Mouse (Mus musculus): ENCODE measurements around the gene Srebf2. TPM values are rescaled to one million over a fixed set of nuclear protein-coding genes. Genes with fewer than 3 reads are reported as not detected.

Srebf2 gene
- polyA plus RNA-seq, 1 experiment from 2014 or later: 73.8 TPM

DNA sequence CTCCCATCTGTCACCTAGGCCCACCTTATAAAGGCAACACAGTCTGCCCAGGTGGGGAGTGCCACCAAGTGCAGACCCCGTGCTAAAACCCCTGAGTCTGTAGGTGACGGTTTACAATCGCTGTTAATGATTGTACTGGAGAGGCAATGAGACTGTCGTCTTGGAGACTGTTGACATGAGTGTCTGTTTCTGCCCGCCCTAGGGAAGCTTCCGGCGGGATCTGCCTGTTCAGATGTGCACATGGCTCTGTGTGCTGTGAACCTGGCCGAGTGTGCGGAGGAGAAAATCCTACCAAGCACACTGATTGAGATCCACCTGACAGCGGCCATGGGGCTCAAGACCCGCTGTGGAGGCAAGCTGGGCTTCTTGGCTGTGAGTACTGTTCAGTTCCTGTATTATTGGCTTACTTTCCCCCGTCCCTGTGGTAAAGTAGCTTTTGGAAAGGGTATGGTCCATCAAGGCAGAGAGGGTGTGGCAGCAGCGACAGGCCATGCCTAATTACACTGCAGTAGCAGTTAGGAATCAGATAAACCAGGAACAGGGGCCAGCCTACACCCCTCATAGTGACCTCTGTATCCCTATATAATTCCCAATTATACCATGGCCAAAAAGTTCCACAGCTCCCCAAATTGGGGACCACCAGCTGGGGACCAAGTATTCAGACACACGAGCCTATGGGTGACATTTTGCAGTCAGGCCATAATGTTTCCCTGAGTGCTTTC, 38.2 kb downstream of the Srebf2 start:
- H3K27me3 ChIP-seq: no peaks in the 10 kb centered on the region
- peaks cover 61% of the 10 kb centered on the region for H3K4me1 ChIP-seq (replicated peaks)
- no peaks in the 10 kb centered on the region for H3K9me3 ChIP-seq (replicated peaks)
- peak overlapping the region; percentile 32; the same call in 1 of the 2 replicates for H3K4me2 ChIP-seq
- no peak for ATAC-seq (replicated peaks; ENCODE audit: insufficient number of reproducible peaks, insufficient read depth, low FRiP score, low read depth)
- H3K4me3 ChIP-seq: no peak overlapping the region
- no peak overlapping the region for H3K9ac ChIP-seq
- peak overlapping the region; percentile 76 for H3K27ac ChIP-seq
- WGBS: 83% methylated on average over 14 of the region's 14 CpGs
- peaks cover 41% of the 10 kb centered on the region for H3K36me3 ChIP-seq

DNA sequence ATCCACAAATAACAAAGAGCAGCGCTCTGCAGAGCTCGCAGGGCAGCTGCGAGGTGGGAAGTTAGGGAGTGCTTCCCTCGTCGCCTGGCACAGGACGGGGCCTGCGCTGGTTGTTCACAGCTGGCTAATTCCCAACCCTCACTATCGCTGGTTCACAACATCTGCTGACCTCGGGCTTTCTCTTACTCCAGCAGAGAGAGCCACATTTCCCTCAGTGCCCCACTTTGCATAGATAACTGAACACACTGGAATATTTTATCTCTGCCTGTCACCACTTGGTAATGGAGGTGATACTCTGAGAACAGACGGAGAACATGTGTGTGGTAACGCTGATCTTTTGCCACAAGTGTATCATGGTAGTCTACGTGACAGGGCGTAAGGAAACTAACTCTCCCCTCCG, 39.1 kb downstream of the Srebf2 start:
- H3K9me3 ChIP-seq (replicated peaks): no peaks in the 10 kb centered on the region
- 22% methylated on average over 14 of the region's 14 CpGs for WGBS
- H3K4me3 ChIP-seq: no peak overlapping the region
- peak overlapping the region; percentile 32 for H3K4me2 ChIP-seq
- H3K27me3 ChIP-seq: no peaks in the 10 kb centered on the region
- ATAC-seq (replicated peaks; ENCODE audit: insufficient number of reproducible peaks, insufficient read depth, low FRiP score, low read depth): peak; percentile 81
- peaks cover 54% of the 10 kb centered on the region for H3K4me1 ChIP-seq (replicated peaks)
- H3K27ac ChIP-seq: peak overlapping the region; percentile 76
- H3K36me3 ChIP-seq: peaks cover 33% of the 10 kb centered on the region
- H3K9ac ChIP-seq: no peak overlapping the region

DNA sequence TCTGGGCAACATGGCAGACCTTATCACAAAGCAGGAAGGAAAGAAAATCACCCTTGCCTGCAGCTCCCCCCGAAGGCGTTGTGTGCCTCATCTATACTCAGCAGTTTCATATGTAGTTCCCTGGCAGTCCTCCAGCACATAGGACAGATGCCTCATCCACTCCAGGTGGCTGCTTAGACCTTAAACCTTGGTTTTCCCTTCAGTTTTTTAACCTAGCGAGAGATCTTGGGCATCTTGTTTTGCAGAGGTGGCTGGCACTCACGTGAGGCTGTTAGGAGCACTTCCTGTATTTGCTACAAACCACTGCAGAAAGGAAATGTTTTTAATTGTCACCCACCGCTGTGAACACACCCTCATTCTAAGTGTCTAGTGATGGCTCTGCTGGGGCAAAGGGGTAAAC, 40.0 kb downstream of the Srebf2 start:
- peaks cover 48% of the 10 kb centered on the region for H3K4me1 ChIP-seq (replicated peaks)
- ATAC-seq (replicated peaks; ENCODE audit: insufficient number of reproducible peaks, insufficient read depth, low FRiP score, low read depth): no peak
- no peak overlapping the region for H3K4me3 ChIP-seq
- peaks cover 27% of the 10 kb centered on the region for H3K36me3 ChIP-seq
- WGBS: 56% methylated on average over 5 of the region's 5 CpGs
- no peaks in the 10 kb centered on the region for H3K9me3 ChIP-seq (replicated peaks)
- no peak overlapping the region for H3K9ac ChIP-seq
- no peaks in the 10 kb centered on the region for H3K27me3 ChIP-seq
- peak overlapping the region; percentile 76 for H3K27ac ChIP-seq
- 0 out of 2 replicates have a peak overlapping the region, but pooled peaks have one; percentile 1 for H3K4me2 ChIP-seq

DNA sequence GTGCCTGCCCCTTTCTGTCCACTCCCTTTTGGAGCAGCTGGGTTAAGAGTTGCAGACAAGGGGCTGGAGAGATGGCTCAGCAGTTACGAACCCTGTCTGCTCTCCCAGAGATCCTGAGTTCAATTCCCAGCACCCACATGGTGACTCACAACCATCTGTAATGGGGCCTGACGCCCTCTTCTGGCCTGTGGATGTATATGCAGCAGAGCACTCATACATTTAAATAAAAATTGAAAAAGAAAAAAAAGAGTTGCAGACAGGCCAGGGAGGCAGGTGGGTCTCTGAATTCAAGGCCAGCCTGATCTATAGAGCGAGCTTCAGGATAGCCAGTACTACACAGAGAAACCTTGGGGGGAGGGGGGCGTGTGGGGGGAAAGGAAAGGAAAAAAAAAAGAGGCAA, 40.4 kb downstream of the Srebf2 start:
- Histone ChIP-seq H3K27ac (no peak overlapping the region), H3K9me3 (replicated peaks) (no peaks in the 10 kb centered on the region), H3K4me3 (no peak overlapping the region), H3K4me2 (no peak overlapping the region), H3K4me1 (replicated peaks) (peaks cover 48% of the 10 kb centered on the region), H3K27me3 (no peaks in the 10 kb centered on the region), H3K9ac (no peak overlapping the region), H3K36me3 (peaks cover 27% of the 10 kb centered on the region)
- 81% methylated on average over 4 of the region's 4 CpGs for WGBS
- no peak for ATAC-seq (replicated peaks; ENCODE audit: insufficient number of reproducible peaks, insufficient read depth, low FRiP score, low read depth)

DNA sequence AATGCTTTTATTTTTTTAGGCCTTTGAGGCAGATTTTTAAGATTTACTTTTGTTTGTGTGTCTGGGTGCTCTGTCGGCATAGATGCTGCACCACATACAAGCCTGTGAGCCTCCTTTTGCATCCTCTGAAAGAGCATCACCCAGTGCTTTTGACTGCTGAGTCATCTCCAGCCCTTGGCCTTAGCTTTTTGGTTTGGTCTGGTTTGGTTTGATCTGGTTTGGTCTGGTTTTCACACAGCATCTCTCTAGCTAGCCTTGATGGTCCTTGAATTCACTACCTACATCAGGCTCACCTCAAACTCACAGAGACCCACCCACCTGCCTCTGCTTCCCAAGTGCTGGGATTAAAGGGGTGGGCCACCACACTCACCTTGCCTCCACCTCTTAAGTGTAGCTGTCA, 40.9 kb downstream of the Srebf2 start:
- no peak overlapping the region for H3K9ac ChIP-seq
- no peak overlapping the region for H3K4me3 ChIP-seq
- 88% methylated on average over 1 of the region's 1 CpGs for WGBS
- no peaks in the 10 kb centered on the region for H3K27me3 ChIP-seq
- peaks cover 27% of the 10 kb centered on the region for H3K36me3 ChIP-seq
- H3K27ac ChIP-seq: no peak overlapping the region
- no peak overlapping the region for H3K4me2 ChIP-seq
- H3K4me1 ChIP-seq (replicated peaks): peaks cover 48% of the 10 kb centered on the region
- no peak for ATAC-seq (replicated peaks; ENCODE audit: insufficient number of reproducible peaks, insufficient read depth, low FRiP score, low read depth)
- H3K9me3 ChIP-seq (replicated peaks): no peaks in the 10 kb centered on the region

DNA sequence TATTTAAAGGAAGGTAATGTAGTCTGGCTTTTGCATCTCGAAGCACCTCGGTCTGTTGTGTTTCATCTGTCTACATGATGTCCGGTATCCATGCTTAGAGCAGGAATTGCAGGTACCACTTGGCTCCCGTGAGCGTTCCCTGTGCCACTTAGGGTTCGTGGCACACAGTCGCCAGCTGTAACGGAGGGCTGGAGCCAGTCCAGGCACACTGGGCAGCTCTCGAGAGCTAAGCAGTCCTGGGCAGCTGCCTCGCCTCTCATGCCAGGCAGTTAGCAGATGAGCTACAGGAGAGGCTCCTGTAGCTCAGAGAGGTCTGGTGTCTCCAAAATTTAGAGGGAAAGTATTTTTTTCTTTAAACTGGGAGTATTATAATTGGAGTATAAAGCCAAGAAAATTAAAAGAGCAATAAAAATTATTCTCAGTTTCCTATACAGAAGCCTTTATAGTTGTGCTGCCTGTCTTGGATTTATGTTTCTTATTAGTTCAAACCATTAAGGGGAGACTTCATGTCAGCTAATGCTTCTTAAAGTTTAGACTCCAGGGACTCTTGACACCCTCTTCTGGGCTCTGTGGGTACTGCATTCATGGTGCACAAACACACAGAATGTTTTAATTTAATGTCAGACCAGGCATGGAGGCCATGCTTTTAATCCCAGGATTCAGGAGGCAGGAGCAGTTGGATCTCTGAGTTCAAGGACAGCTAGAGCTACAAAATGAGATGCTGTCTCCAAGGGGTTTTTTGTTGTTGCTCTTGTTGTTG, 41.7 kb downstream of the Srebf2 start:
- H3K4me3 ChIP-seq: no peak overlapping the region
- H3K27me3 ChIP-seq: no peaks in the 10 kb centered on the region
- WGBS: 86% methylated on average over 10 of the region's 10 CpGs
- no peak overlapping the region for H3K4me2 ChIP-seq
- ATAC-seq (replicated peaks; ENCODE audit: insufficient number of reproducible peaks, insufficient read depth, low FRiP score, low read depth): no peak
- peaks cover 43% of the 10 kb centered on the region for H3K4me1 ChIP-seq (replicated peaks)
- H3K9me3 ChIP-seq (replicated peaks): no peaks in the 10 kb centered on the region
- H3K27ac ChIP-seq: no peak overlapping the region
- peaks cover 28% of the 10 kb centered on the region for H3K36me3 ChIP-seq
- H3K9ac ChIP-seq: no peak overlapping the region

DNA sequence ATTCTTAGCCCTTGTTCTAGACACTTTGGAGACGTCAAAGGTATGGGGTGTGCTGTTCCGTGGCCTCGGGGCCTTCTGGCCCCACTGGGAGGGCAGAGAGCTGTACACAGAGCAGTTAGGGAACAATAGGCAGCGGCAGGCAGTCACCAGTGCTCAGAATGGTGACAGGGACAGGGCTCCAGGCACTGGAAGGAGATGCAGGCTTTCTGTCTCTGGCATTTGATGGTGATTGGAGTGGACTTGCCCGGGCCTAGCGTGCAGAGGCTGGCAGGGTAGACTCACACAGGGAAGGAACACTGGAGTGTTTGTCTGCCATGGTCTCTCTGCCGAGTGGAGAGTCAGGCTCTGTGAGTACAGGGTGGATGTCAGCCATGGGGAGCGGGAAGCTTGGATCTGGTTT, 45.6 kb downstream of the Srebf2 start:
- Histone ChIP-seq H3K9ac (no peak overlapping the region), H3K4me3 (no peak overlapping the region), H3K4me1 (replicated peaks) (peaks cover 6% of the 10 kb centered on the region), H3K36me3 (peaks cover 54% of the 10 kb centered on the region), H3K4me2 (no peak overlapping the region), H3K9me3 (replicated peaks) (no peaks in the 10 kb centered on the region), H3K27me3 (no peaks in the 10 kb centered on the region), H3K27ac (no peak overlapping the region)
- ATAC-seq (replicated peaks; ENCODE audit: insufficient number of reproducible peaks, insufficient read depth, low FRiP score, low read depth): no peak
- WGBS: 69% methylated on average over 8 of the region's 8 CpGs

DNA sequence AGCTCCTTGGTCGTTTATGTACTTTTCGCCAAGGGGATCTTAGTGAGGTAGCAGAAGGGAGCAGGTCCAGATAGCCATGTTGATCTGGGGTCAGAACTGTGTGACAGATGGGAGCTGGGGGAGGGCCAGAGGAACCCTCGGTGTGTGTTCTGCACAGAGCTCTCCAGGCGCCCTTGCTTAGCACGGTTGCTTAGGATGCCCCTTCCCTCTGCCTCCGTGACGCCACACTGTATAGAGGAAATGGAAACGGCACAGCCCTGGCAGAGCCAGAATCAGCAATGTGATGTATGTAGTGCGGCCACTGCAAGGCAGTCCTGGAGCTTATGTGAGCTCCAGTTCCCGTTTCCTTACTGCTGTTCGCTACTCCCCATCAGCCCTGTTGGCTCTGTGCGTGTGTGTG, 49.3 kb downstream of the Srebf2 start:
- H3K27me3 ChIP-seq: peaks cover 4% of the 10 kb centered on the region; the same call in 1 of the 2 replicates
- no peak overlapping the region for H3K9ac ChIP-seq
- ATAC-seq (replicated peaks; ENCODE audit: insufficient number of reproducible peaks, insufficient read depth, low FRiP score, low read depth): no peak
- no peak overlapping the region for H3K4me3 ChIP-seq
- no peaks in the 10 kb centered on the region for H3K4me1 ChIP-seq (replicated peaks)
- H3K27ac ChIP-seq: no peak overlapping the region
- H3K4me2 ChIP-seq: no peak overlapping the region
- peaks cover 88% of the 10 kb centered on the region for H3K36me3 ChIP-seq
- H3K9me3 ChIP-seq (replicated peaks): no peaks in the 10 kb centered on the region
- 92% methylated on average over 12 of the region's 12 CpGs for WGBS

DNA sequence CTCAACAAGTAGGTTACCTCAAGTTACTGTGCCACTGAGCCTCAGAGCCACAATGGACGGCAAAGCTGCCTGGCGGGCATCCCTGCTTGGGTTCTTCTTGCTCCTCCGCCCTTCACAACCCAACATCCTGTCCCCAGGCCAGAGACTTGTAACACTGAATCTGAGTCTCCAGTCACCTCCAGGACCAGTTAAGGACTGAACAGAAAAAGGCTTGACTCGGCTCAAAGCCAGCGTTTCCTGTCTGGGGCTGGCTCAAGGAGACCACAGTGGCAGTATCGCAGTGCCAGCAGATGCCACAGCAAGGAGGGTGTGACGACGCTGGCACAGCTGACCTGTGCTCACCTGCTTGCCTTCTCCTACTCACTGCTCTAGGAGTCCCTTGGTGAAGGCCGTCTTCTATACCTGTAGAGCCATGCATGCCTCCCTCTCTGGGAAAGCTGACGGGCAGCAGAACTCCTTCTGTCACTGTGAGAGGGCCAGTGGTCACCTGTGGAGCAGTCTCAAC, 50.3 kb downstream of the Srebf2 start:
- Histone ChIP-seq H3K27ac (no peak overlapping the region), H3K4me1 (replicated peaks) (no peaks in the 10 kb centered on the region), H3K4me3 (no peak overlapping the region), H3K9me3 (replicated peaks) (no peaks in the 10 kb centered on the region), H3K36me3 (peaks cover 91% of the 10 kb centered on the region), H3K27me3 (peaks cover 4% of the 10 kb centered on the region; the same call in 1 of the 2 replicates), H3K4me2 (no peak overlapping the region), H3K9ac (no peak overlapping the region)
- ATAC-seq (replicated peaks; ENCODE audit: insufficient number of reproducible peaks, insufficient read depth, low FRiP score, low read depth): no peak
- 92% methylated on average over 10 of the region's 10 CpGs for WGBS

DNA sequence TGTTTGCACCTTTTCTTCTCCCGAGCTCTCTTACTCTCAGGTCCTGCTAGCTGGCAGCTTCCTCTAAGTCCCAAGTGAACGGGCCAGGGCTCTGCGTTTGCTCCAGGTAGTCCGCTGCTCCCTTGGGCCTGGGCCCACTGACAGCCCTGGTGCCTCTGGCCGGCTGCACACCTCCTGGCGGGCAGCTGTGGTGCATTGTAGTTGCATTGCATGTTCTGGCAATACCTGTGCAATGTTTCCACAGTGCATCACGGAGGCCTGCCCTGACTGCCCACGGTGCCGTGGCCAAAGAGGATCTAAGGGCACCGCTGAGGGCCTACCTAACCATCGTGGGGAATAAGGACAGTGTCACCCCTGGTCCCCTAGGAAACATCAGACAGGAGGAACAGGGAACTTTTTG, 51.0 kb downstream of the Srebf2 start:
- Histone ChIP-seq H3K27ac (no peak overlapping the region), H3K4me1 (replicated peaks) (no peaks in the 10 kb centered on the region), H3K9ac (no peak overlapping the region), H3K27me3 (peaks cover 4% of the 10 kb centered on the region; the same call in 1 of the 2 replicates), H3K4me2 (no peak overlapping the region), H3K36me3 (peaks cover 87% of the 10 kb centered on the region), H3K9me3 (replicated peaks) (no peaks in the 10 kb centered on the region), H3K4me3 (no peak overlapping the region)
- ATAC-seq (replicated peaks; ENCODE audit: insufficient number of reproducible peaks, insufficient read depth, low FRiP score, low read depth): no peak
- 91% methylated on average over 11 of the region's 11 CpGs for WGBS

DNA sequence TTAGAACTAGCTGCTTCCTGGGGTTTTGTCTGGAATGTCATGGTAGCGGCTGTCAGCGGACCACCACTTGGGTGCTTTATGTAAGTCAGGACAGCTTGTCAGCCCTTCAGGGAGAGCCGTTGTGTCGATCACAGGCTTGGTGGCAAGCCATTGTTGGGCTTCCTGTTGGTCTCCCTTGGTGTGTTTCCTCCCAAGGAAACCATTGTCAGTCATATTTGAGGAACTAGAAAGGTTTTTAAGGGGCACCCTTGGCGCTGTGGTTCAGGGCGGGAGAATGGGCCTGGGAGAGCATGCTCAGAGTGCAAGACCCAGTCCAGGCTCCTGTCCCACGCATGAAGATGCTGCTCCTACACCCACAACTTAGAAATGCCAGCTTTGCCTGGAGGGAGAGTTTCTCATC, 51.4 kb downstream of the Srebf2 start:
- H3K4me2 ChIP-seq: no peak overlapping the region
- no peak for ATAC-seq (replicated peaks; ENCODE audit: insufficient number of reproducible peaks, insufficient read depth, low FRiP score, low read depth)
- no peak overlapping the region for H3K9ac ChIP-seq
- H3K9me3 ChIP-seq (replicated peaks): no peaks in the 10 kb centered on the region
- H3K4me3 ChIP-seq: no peak overlapping the region
- peaks cover 87% of the 10 kb centered on the region for H3K36me3 ChIP-seq
- peaks cover 4% of the 10 kb centered on the region; the same call in 1 of the 2 replicates for H3K27me3 ChIP-seq
- H3K4me1 ChIP-seq (replicated peaks): no peaks in the 10 kb centered on the region
- WGBS: 80% methylated on average over 7 of the region's 7 CpGs
- H3K27ac ChIP-seq: no peak overlapping the region
